Mouse (Mus musculus) hindbrain, embryonic 10.5 days (tissue): ENCODE measurements around the gene Pax5. TPM values are rescaled to one million over a fixed set of nuclear protein-coding genes. Genes with fewer than 3 reads are reported as not detected.

Experiments used
- DNase-seq: peaks from one replicate; pipeline ENCODE4 v3.0.0-alpha.2; 2017; ENCODE audit warnings: low spot score
- H3K27ac ChIP-seq: fragments of 300-500 bp; sonication (generic); 2 replicates; pipeline ENCODE4 v1.5.1; 2016; ENCODE audit warnings: mild to moderate bottlenecking, moderate library complexity
- H3K27me3 ChIP-seq: fragments of 300-500 bp; sonication (generic); 2 replicates; pipeline ENCODE4 v1.6.1; 2016; ENCODE audit warnings: mild to moderate bottlenecking; ENCODE audit not compliant: poor library complexity, insufficient read depth, severe bottlenecking
- H3K36me3 ChIP-seq: fragments of 300-500 bp; sonication (generic); 2 replicates; pipeline ENCODE4 v1.6.1; 2016; ENCODE audit warnings: mild to moderate bottlenecking, moderate library complexity
- H3K4me1 ChIP-seq: fragments of 300-500 bp; sonication (generic); replicated peaks from 2 replicates; pipeline ENCODE4 v1.6.1; 2016; ENCODE audit warnings: mild to moderate bottlenecking
- H3K4me3 ChIP-seq: fragments of 300-500 bp; sonication (generic); 2 replicates; pipeline ENCODE4 v1.5.1; 2016; ENCODE audit warnings: mild to moderate bottlenecking, moderate library complexity
- H3K9me3 ChIP-seq: fragments of 300-500 bp; sonication (generic); 2 replicates; pipeline ENCODE4 v1.6.1; 2016; ENCODE audit warnings: mild to moderate bottlenecking, moderate library complexity
- WGBS: fragments of 180-500 bp; shearing (Covaris S2); methylation state at CpG from one replicate; pipeline ENCODE4 v1.1.7; 2016; 5-methylcytosine and 5-hydroxymethylcytosine counted together
- polyA plus RNA-seq: library from polyadenylated mRNA; unstranded; fragments of >200 nt; fragmentation: Nextera tagmentation; extraction: Ambion mirVana; gene quantifications from 2 replicates; pipeline ENCODE4 v1.2.1, GENCODE M21; 2016

Gene Pax5
- polyA plus RNA-seq, 1 experiment from 2014 or later, result 4.4 TPM

DNA sequence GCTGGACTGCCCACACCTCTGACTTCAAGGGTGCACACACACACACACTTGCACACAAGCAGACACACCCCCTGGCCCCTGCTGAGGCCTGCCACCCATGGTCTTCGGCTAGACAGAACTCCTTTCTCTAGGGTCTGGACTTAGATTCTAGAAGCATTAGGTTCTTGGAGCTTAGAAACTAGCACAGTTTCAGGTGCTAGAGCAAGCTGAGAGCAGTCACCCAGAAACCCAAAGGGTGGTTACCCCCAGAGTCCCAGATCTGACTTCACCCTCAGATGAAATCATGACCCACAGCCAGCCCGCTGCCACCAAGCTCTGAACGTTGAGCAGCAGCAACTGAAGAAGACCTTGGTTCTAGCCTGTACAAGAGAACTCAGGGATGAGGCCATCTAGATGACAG is 38.8 kb downstream of the Pax5 start:
- Histone ChIP-seq H3K4me1 (peaks cover 26% of the 10 kb centered on the region), H3K4me3 (no peak overlapping the region), H3K27ac (no peak overlapping the region), H3K27me3 (peaks cover 82% of the 10 kb centered on the region), H3K9me3 (no peaks in the 10 kb centered on the region), H3K36me3 (peaks cover 20% of the 10 kb centered on the region)
- WGBS, result 88% methylated on average over 3 of the region's 3 CpGs
- DNase-seq, result no peak

DNA sequence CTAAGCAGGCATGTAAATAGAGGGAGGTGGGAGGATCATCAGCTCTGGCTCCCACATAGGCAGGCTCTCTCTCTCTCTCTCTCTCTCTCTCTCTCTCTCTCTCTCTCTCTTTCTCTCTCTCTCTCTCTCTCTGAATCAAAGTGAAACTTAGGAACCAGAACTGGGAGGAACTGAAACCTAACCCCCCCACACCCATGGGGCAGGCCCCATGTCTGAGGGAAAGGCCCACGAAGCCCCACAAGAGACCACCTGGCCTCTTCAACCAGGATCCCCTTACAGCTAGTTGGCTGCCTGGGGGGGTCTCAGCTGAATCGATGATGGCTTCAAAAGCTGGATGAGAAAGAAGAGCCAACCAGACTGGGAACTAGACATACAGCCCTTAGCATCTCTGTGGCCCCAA is 39.3 kb downstream of the Pax5 start:
- peaks cover 20% of the 10 kb centered on the region for H3K36me3 ChIP-seq
- no peak overlapping the region for H3K4me3 ChIP-seq
- no peak for DNase-seq
- peaks cover 24% of the 10 kb centered on the region for H3K4me1 ChIP-seq
- WGBS, result 77% methylated on average over 2 of the region's 2 CpGs
- no peak overlapping the region for H3K27ac ChIP-seq
- peaks cover 83% of the 10 kb centered on the region for H3K27me3 ChIP-seq
- no peaks in the 10 kb centered on the region for H3K9me3 ChIP-seq

DNA sequence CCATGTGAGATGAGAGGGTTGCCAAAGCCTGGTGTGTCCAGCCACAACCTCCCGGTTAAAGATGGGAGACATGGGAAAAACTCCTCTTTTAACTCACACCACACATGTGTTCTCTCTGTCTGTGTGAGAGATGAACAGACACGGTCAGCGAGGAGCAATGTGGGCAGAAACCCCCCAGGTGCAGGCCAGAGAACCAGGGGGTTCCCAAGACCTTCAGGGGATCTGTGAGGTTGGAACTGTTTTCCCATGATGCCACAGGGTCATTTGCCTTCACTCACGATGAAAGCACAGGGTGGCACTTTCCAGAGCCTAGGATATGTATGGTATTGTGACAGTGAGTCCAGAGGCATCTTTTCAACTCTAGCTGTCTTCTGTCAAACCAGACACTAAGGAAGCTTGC is 39.9 kb downstream of the Pax5 start:
- H3K27me3 ChIP-seq, result peaks cover 87% of the 10 kb centered on the region
- H3K27ac ChIP-seq, result no peak overlapping the region
- peaks cover 20% of the 10 kb centered on the region for H3K36me3 ChIP-seq
- no peak for DNase-seq
- 87% methylated on average over 4 of the region's 4 CpGs for WGBS
- H3K4me3 ChIP-seq, result no peak overlapping the region
- peaks cover 25% of the 10 kb centered on the region for H3K4me1 ChIP-seq
- no peaks in the 10 kb centered on the region for H3K9me3 ChIP-seq

DNA sequence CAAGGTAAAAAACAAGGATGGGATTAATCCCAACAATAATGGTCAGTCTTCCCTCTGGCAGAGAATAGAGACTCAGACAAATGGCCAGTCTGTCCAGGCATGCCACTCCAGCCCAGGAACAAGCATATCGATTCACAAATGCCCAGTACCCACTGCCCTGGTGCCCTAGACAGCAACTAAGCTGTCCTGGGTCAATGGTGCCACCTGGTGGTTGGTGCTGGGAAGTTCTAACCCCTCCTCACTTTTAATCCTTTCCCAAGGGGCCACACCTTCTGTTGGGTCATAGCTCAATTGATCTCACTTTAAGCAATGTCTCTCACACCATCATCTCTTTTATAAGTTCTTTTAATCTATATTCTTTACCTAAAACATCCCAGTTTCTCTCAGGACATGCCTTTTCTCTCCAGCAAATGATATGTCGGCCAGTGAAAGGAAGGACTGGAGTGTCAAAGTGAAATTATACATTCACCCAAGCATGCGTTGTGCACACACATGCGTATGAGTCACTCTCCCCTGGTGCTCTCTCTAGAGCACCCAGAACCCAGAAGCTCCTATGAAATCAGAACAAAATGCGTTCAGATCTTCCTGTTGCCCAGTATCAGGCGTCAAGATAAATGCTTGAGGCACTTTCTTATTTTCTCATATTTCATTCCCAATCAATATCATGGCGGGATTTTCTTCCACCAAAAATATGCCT is 40.7 kb downstream of the Pax5 start:
- Histone ChIP-seq H3K9me3 (no peaks in the 10 kb centered on the region), H3K27me3 (peaks cover 89% of the 10 kb centered on the region), H3K36me3 (peaks cover 20% of the 10 kb centered on the region), H3K27ac (no peak overlapping the region), H3K4me1 (peaks cover 33% of the 10 kb centered on the region), H3K4me3 (no peak overlapping the region)
- WGBS, result 90% methylated on average over 7 of the region's 7 CpGs
- DNase-seq, result peak; percentile 29

DNA sequence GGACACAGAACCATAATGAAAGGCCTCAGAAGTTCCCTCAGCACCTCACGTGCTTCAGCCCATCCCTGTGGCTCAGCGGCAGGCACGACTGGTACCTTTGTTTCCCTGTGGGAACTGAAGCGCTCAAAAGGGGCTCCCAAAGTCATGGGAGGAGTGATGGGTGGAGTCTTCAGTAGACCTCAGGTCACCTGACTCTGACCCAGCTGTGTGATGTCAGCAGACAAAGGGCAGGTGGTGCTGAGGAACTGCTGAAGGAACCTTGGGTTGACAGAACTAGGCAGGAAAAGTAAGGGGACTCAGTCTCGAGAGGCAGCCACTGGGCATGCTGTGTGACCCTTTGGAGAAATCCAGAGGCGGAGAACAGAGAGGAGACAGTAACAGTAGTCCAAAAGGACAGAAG is 41.7 kb downstream of the Pax5 start:
- peaks cover 89% of the 10 kb centered on the region for H3K27me3 ChIP-seq
- no peak for DNase-seq

DNA sequence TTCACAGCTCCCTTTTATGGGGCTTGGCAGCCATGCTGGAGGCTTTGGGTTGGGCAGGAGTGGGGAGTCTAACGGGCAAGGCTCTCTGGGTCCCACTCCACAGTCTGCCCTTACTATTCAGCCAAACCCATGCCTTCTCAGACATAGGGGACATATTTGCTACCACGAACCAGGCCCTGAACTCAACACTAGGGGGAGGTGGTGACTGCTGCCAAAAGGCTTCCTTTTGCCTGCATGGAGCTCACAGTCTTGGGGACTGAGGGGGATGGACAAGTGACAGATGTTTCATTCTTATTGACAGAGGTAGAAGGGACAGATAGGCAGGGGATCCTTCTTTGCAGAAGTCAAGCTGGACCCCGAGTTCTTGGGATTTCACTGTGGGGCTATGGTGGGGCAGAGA is 42.1 kb downstream of the Pax5 start:
- 62% methylated on average over 3 of the region's 3 CpGs for WGBS
- H3K9me3 ChIP-seq, result no peaks in the 10 kb centered on the region
- H3K27ac ChIP-seq, result no peak overlapping the region
- H3K4me1 ChIP-seq, result peaks cover 33% of the 10 kb centered on the region
- no peak for DNase-seq
- peaks cover 20% of the 10 kb centered on the region for H3K36me3 ChIP-seq
- H3K27me3 ChIP-seq, result peaks cover 89% of the 10 kb centered on the region
- no peak overlapping the region for H3K4me3 ChIP-seq

More for the DNA sequence above, 41.7 kb downstream of the Pax5 start:
- 74% methylated on average over 6 of the region's 6 CpGs for WGBS
- Histone ChIP-seq H3K4me3 (no peak overlapping the region), H3K27ac (no peak overlapping the region), H3K36me3 (peaks cover 20% of the 10 kb centered on the region), H3K9me3 (no peaks in the 10 kb centered on the region), H3K4me1 (peaks cover 33% of the 10 kb centered on the region)

DNA sequence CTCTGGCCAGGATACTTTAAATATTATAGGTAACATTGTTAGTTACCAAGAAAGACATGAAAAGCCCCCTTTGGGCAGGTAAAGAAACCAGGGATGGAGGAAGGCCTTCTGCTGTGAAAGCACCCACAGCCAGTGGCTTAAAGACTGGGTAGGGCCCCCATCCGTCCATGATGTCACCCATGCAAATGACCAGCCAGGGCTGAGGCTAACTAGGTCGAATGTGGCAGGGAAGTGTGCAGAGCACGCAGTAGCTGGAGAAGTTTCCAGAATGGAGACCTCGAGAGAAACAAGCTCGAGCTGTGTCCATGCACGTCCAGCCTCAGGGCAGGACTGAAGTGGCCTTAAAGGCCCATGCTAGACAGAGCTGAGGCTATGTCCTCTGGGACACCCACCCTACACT is 42.9 kb downstream of the Pax5 start:
- Histone ChIP-seq H3K27me3 (peaks cover 89% of the 10 kb centered on the region), H3K36me3 (peaks cover 20% of the 10 kb centered on the region)

DNA sequence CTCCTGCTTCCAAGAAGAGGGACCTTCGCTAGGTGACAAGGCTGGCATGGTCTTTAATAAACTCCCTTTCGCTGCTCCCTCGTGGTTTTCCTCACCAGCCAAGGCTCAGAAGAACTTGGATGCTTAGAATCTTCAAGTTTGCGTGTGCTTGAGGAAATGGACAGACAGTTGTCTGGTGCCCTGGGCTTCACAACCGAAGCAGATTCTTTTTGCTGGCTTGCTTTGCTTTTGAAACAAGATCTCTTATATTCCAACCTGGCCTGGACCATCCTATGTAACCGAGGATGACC is 45.6 kb downstream of the Pax5 start:
- H3K4me3 ChIP-seq, result peak overlapping the region; percentile 65
- peaks cover 10% of the 10 kb centered on the region for H3K36me3 ChIP-seq
- H3K9me3 ChIP-seq, result no peaks in the 10 kb centered on the region
- peaks cover 91% of the 10 kb centered on the region for H3K27me3 ChIP-seq
- peaks cover 31% of the 10 kb centered on the region for H3K4me1 ChIP-seq
- 18% methylated on average over 6 of the region's 6 CpGs for WGBS
- H3K27ac ChIP-seq, result peak overlapping the region; percentile 82
- no peak for DNase-seq

More for the DNA sequence above, 42.9 kb downstream of the Pax5 start:
- 81% methylated on average over 6 of the region's 6 CpGs for WGBS
- Histone ChIP-seq H3K9me3 (no peaks in the 10 kb centered on the region), H3K4me3 (no peak overlapping the region), H3K27ac (no peak overlapping the region), H3K4me1 (peaks cover 29% of the 10 kb centered on the region)
- no peak for DNase-seq

DNA sequence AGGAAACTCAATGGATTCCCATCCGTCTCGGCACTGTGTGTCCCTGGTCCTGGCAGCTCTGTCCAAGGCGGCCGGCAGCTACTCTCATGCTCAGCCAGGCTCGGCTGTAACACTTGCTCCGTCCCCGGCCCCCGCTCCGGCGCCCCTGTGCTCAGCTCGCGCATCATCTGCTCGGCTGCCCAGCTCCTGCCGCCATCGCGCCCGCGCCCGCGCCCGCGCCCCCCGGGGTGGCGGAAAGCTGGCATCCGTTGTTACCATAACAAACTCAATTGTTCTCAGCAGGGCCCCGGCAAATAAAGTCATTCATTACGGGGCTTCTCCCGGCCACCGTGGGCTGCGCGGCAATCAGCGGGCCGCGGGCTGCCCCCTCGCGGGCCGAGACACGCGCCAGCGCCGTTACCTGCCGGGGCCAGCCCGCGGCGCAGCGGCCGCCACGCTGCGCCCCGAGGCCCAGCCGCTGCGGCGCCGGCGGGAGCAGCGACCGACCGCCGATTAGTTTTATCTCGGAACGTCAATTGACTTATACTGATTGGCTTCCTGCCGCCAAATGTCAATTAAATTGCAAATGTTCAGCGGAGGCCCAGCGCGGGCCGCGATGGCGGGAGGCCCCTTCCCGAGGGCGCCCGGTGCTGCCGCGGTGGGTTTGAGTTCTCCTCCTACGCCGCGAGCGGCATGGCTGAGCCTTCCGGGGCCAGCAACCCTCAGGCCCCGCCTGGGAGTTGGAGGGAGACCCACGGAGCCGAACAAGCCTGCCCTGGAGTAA is 46.1 kb downstream of the Pax5 start:
- Histone ChIP-seq H3K36me3 (peaks cover 4% of the 10 kb centered on the region; the same call in 1 of the 2 replicates), H3K27me3 (peaks cover 92% of the 10 kb centered on the region), H3K4me3 (peak overlapping the region; percentile 65), H3K4me1 (peaks cover 31% of the 10 kb centered on the region), H3K27ac (peak overlapping the region; percentile 82), H3K9me3 (no peaks in the 10 kb centered on the region)
- DNase-seq, result peak; percentile 68
- under 1% methylated on average over 81 of the region's 81 CpGs for WGBS

DNA sequence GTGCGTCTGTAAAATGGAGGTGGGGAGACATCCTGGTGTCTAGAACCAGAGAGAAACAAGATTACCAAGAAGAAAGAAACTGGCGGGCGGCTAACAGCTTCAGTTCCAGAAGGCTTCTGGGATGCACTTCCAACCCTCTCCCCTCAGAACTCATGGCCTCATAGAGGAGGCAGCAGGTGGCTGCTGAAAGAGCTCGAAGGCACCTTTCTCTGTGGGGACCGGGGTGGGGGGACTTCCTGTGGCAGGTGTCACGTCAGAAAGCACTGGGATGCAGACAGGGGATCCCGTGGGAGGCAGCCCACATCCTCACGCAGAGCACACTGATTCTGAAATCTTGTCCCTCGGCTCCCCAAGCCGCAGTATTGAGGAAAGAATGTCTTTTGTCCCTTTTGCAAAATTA is 46.8 kb downstream of the Pax5 start:
- DNase-seq, result peak; percentile 20
- Histone ChIP-seq H3K4me1 (peaks cover 33% of the 10 kb centered on the region), H3K27ac (peak overlapping the region; percentile 82; the same call in 1 of the 2 replicates), H3K4me3 (peak overlapping the region; percentile 65), H3K9me3 (no peaks in the 10 kb centered on the region), H3K27me3 (peaks cover 88% of the 10 kb centered on the region), H3K36me3 (peaks cover under 1% of the 10 kb centered on the region; the same call in 1 of the 2 replicates)
- 35% methylated on average over 10 of the region's 10 CpGs for WGBS

DNA sequence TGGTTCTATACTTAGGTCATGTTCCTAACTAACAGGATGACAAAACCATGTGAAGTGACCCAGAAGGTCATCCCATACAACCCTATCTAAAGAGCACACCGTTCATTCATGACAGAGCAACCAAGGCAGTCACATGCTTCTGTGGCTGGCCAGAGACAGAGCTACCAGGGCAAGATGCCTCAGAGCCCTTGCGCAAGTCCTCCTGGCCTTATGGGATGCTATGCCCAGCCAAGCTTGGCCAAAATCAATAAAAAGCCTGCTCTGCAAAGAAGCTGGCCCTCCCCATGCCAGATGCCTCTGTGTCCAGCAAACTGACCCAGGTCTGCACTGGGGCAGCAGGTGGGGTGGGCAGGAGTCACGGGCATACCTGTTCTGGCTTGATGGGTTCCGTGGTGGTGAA is 65.1 kb downstream of the Pax5 start:
- no peaks in the 10 kb centered on the region for H3K9me3 ChIP-seq
- H3K4me1 ChIP-seq, result peaks cover 18% of the 10 kb centered on the region
- 87% methylated on average over 4 of the region's 4 CpGs for WGBS
- no peak for DNase-seq
- H3K36me3 ChIP-seq, result peaks cover 19% of the 10 kb centered on the region
- no peak overlapping the region for H3K27ac ChIP-seq
- H3K27me3 ChIP-seq, result peaks cover 27% of the 10 kb centered on the region
- H3K4me3 ChIP-seq, result no peak overlapping the region

DNA sequence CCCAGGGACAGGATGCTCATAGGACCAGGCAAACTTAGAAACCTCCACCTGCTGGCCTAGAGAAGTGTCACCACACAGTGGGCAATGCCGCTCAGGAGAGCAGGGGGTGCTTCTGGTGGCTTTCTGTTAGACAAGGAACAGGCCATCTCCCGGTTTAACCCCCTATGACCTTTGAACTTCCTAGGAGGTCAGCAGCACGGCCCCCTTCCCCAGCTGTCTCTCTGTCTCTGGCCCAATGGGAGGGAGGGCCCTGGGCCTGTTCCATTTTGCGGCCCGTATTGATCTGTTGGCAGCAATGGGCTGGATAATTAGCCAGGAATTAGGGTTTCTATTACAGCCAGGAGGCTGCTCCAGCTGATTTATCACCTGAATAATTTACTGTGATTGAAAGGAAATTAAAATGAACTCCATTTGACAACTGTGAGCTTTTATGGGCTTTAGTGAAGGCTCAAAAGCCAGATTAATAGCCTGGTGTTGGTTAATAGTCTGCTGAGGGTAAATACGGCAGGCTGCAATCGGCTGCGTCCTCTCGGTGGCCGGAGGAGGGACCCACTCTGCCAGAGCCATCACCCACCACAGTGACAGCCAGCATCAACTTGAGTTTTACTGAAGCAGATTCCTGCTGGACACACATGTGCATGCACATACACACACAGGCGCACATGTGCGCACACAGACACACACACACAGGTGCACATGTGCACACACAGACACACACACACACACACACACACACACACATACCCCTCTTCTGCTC is 68.3 kb downstream of the Pax5 start:
- H3K27me3 ChIP-seq, result peaks cover 27% of the 10 kb centered on the region
- 51% methylated on average over 12 of the region's 12 CpGs for WGBS
- no peak overlapping the region for H3K27ac ChIP-seq
- H3K4me3 ChIP-seq, result no peak overlapping the region
- peak; percentile 52 for DNase-seq
- no peaks in the 10 kb centered on the region for H3K9me3 ChIP-seq
- peaks cover 19% of the 10 kb centered on the region for H3K36me3 ChIP-seq
- H3K4me1 ChIP-seq, result peaks cover 25% of the 10 kb centered on the region

DNA sequence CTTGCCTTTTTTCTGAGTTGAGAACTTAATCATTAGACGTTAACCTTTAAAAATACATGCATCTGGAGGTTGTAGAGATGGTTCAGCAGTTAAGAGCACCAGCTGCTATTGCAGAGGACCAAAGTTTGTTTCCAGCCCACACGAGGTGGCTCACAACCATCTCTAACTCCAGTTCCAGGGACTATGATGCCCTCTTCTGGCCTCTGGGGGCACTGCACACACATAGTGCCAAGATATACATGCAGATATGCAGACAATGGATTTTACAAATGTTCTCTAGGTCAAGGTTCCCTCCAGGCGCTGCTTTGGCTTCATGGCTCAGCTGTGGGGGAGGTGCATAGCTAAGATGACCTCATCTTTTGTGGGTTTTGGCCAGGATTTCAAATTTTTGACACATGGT is 74.7 kb downstream of the Pax5 start:
- 86% methylated on average over 3 of the region's 3 CpGs for WGBS
- H3K27ac ChIP-seq, result no peak overlapping the region
- H3K36me3 ChIP-seq, result no peaks in the 10 kb centered on the region; the same call in 1 of the 2 replicates
- peaks cover 4% of the 10 kb centered on the region; the same call in 1 of the 2 replicates for H3K27me3 ChIP-seq
- no peaks in the 10 kb centered on the region for H3K9me3 ChIP-seq
- peaks cover 24% of the 10 kb centered on the region for H3K4me1 ChIP-seq
- no peak for DNase-seq
- no peak overlapping the region for H3K4me3 ChIP-seq
